Mouse (Mus musculus) spleen, adult 2 months (tissue): ENCODE data around the gene Adora1. TPM values are rescaled to one million over a fixed set of nuclear protein-coding genes. Genes with fewer than 3 reads are reported as not detected.
A peak's percentile ranks its signal among the peaks of the same experiment; 100 is the strongest.

Experiments used
- DNase-seq, 2 experiments: peaks; one replicate each; pipeline versions ENCODE4 v3.0.0 to v3.0.0-alpha.2; 2012 to 2021; ENCODE audit warnings: low spot score in 2 of 2, low read depth in 1 of 2
- H3K27ac ChIP-seq: fragments of 200-500 bp; 2 replicates; pipeline ENCODE4 v1.5.1; 2012; ENCODE audit warnings: low read length, inconsistent platforms; ENCODE audit not compliant: insufficient read depth
- H3K27me3 ChIP-seq: fragments of 200-500 bp; 2 replicates; pipeline ENCODE4 v1.6.1; 2012; ENCODE audit warnings: mild to moderate bottlenecking, moderate library complexity, low read length, inconsistent platforms; ENCODE audit not compliant: control insufficient read depth, insufficient read depth
- H3K36me3 ChIP-seq: fragments of 200-500 bp; 2 replicates; pipeline ENCODE4 v1.6.1; 2012; ENCODE audit warnings: mild to moderate bottlenecking, low read length, inconsistent platforms; ENCODE audit not compliant: control insufficient read depth, insufficient read depth
- H3K4me1 ChIP-seq: fragments of 200-500 bp; 2 replicates; pipeline ENCODE4 v1.6.1; 2011; ENCODE audit warnings: inconsistent platforms; ENCODE audit not compliant: control insufficient read depth, insufficient read depth, insufficient read length
- H3K4me3 ChIP-seq: fragments of 200-500 bp; 2 replicates; pipeline ENCODE4 v1.5.1; 2011; ENCODE audit warnings: mild to moderate bottlenecking, inconsistent platforms; ENCODE audit not compliant: insufficient read depth, insufficient read length; ENCODE audit errors: extremely low read depth
- CTCF ChIP-seq: fragments of 200-500 bp; IDR thresholded peaks from 2 replicates; pipeline ENCODE4 v1.5.1; 2011; ENCODE audit warnings: mild to moderate bottlenecking, inconsistent platforms; ENCODE audit not compliant: insufficient read depth, insufficient read length, insufficient replicate concordance; ENCODE audit errors: extremely low read depth
- POLR2A ChIP-seq: fragments of 200-500 bp; IDR thresholded peaks from 2 replicates; pipeline ENCODE4 v1.6.1; 2011; ENCODE audit warnings: low read depth, low read length, inconsistent platforms
- WGBS: fragments of 180-500 bp; shearing (Covaris S2); methylation state at CpG from one replicate; pipeline ENCODE4 v1.1.7; 2018; 5-methylcytosine and 5-hydroxymethylcytosine counted together
- polyA plus RNA-seq: library from polyadenylated mRNA; depleted of rRNA; stranded (reverse); fragments of >200 nt; gene quantifications from 2 replicates; pipeline ENCODE4 v1.2.3, GENCODE M21; 2012

Gene Adora1
- polyA plus RNA-seq, 1 experiment, result 0.28 TPM

DNA sequence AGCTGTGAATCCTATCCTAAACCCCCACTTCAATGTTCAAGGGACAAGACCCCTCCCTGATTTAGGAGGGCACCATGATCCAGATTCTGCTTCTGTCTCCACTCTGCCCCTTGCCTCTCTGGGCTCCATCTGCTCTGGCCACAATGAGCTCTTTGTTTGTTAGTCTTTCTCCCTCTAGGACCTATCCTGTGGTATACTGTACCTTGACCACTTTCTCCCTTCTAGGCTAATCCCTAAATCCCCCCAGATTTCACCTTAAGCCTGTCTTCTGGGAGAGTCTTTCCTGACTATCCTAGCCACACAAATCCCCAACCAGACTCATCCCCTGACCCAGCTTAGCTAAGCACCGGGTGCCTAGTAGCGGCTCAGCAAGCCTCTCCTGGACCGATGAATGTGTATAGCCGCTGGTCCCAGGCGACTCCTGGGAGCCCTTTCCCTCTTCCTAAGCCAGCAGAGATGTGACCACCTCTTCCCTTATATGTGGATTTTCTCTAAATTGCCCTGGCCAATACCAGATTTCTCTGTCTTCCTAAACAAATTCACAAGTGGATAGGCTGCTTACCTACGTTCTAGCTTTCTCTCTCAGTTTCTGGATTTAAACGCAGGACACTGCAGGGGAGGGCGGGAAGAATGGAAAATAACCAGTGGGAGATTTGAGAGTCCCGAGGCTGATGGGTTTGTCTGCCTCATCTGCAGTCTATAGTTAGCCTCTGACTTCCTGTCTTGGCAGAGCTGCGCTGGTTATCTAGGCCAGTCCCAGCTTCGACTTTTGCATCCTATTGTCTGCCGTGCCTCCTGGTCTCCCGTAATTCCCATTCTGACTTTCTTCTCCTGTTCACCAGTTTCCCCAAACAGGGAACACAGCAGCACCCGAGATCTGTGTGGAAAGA, 67.6 kb downstream of the Adora1 start:
- Histone ChIP-seq H3K36me3 (no peaks in the 10 kb centered on the region), H3K4me1 (no peaks in the 10 kb centered on the region), H3K27me3 (no peaks in the 10 kb centered on the region), H3K4me3 (no peak overlapping the region), H3K27ac (no peak overlapping the region)
- TF ChIP-seq CTCF, result no peak
- WGBS, result 62% methylated on average over 14 of the region's 14 CpGs
- no peak for DNase-seq

GRCm38 (mm10) chr1:134166547-134166946, 68.7 kb downstream of the Adora1 start:
- no peak for DNase-seq
- no peaks in the 10 kb centered on the region for H3K27me3 ChIP-seq
- TF ChIP-seq CTCF (no peak), POLR2A (no peak)
- no peak overlapping the region for H3K27ac ChIP-seq
- H3K4me1 ChIP-seq, result no peaks in the 10 kb centered on the region
- H3K4me3 ChIP-seq, result no peak overlapping the region
- 92% methylated on average over 3 of the region's 3 CpGs for WGBS
- H3K36me3 ChIP-seq, result no peaks in the 10 kb centered on the region

DNA sequence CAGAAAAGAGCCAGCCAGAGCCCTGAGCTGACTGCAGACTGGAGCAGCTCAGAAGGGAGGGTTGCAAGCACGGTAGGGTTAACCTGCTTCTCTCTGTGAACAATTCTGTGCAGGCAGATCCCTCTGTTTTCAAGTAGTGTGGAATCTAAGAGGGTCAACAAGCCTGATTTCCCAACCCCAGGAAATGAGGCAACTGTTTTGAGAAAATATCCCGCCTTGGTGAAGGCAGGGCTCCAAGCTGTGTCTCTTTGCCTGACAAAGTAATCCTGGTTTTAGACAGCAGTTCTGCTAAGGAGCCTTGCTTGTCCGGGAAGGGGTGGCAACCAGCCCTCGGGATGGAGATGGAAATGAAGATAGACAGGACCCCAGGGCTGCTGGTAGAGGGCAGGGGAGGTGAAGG, 70.8 kb downstream of the Adora1 start:
- H3K27ac ChIP-seq, result 0 out of 2 replicates have a peak overlapping the region, but pooled peaks have one; percentile 9

GRCm38 (mm10) chr1:134163476-134163875, 71.8 kb downstream of the Adora1 start:
- no peaks in the 10 kb centered on the region for H3K4me1 ChIP-seq
- 92% methylated on average over 7 of the region's 7 CpGs for WGBS
- H3K4me3 ChIP-seq, result no peak overlapping the region
- no peak for DNase-seq
- H3K36me3 ChIP-seq, result no peaks in the 10 kb centered on the region
- H3K27ac ChIP-seq, result no peak overlapping the region
- no peak for TF ChIP-seq CTCF
- TF ChIP-seq POLR2A, result no peak
- H3K27me3 ChIP-seq, result no peaks in the 10 kb centered on the region

More for the DNA sequence above, 70.8 kb downstream of the Adora1 start:
- Histone ChIP-seq H3K36me3 (no peaks in the 10 kb centered on the region), H3K4me1 (no peaks in the 10 kb centered on the region), H3K4me3 (no peak overlapping the region), H3K27me3 (no peaks in the 10 kb centered on the region)
- no peak for DNase-seq
- TF ChIP-seq POLR2A, result no peak
- TF ChIP-seq CTCF, result no peak
- WGBS, result 69% methylated on average over 4 of the region's 4 CpGs

GRCm38 (mm10) chr1:134162510-134163225, 72.6 kb downstream of the Adora1 start:
- H3K27ac ChIP-seq, result no peak overlapping the region
- H3K4me3 ChIP-seq, result no peak overlapping the region
- no peak for DNase-seq
- 79% methylated on average over 6 of the region's 6 CpGs for WGBS
- H3K36me3 ChIP-seq, result no peaks in the 10 kb centered on the region
- TF ChIP-seq CTCF (no peak), POLR2A (no peak)
- H3K4me1 ChIP-seq, result no peaks in the 10 kb centered on the region
- H3K27me3 ChIP-seq, result no peaks in the 10 kb centered on the region

GRCm38 (mm10) chr1:134161399-134161798, 73.8 kb downstream of the Adora1 start:
- Histone ChIP-seq H3K27ac (no peak overlapping the region), H3K36me3 (no peaks in the 10 kb centered on the region), H3K4me1 (no peaks in the 10 kb centered on the region), H3K27me3 (no peaks in the 10 kb centered on the region), H3K4me3 (no peak overlapping the region)
- no peak for DNase-seq
- WGBS, result 88% methylated on average over 6 of the region's 6 CpGs
- TF ChIP-seq CTCF, result no peak

DNA sequence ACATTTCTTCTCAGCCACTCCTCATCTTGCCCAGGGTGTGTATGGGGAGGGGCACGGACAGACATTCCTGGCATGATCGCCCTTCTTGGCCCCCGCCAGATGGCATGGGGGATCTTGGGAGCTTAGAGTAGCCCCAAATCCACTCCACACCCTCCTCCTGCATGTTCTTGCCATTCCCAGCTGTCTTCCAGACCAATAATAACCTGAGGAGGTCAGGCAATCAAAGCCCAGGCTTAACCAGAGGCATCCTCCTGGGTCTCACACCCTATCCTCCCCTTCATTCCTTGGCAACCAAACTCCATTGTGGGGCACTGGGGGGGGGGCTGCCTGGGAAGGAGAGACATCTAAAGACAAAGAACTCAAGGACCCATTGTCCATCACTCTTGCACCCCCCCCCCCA, 74.8 kb downstream of the Adora1 start:
- WGBS, result 98% methylated on average over 3 of the region's 3 CpGs
- no peaks in the 10 kb centered on the region for H3K27me3 ChIP-seq

More for the DNA sequence above, 74.8 kb downstream of the Adora1 start:
- Histone ChIP-seq H3K4me1 (no peaks in the 10 kb centered on the region), H3K36me3 (no peaks in the 10 kb centered on the region), H3K27ac (no peak overlapping the region), H3K4me3 (no peak overlapping the region)
- no peak for TF ChIP-seq CTCF
- no peak for TF ChIP-seq POLR2A
- DNase-seq, result no peak
